ENCODE assay signal across 8 mouse cellular contexts in the genomic region with DNA sequence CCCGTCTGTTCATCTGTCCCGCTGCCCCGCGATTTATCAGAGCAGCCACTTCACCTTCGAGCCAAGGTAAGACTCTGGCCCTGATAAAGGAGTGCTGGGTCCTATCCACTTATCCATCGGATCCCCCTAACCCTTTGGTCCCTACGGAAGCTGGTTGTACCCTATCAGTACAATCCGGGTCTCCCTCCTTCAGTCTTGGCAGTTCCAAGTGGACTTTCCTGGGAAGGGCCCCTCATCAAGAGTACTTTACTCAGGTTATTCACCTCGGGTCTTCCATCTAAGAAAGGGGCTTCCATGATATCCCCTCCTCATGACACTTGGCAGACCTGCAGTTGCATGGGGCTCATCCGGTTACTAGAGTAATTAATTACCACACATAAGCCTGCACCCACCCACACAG. TPM values are rescaled to one million over a fixed set of nuclear protein-coding genes. Genes with fewer than 3 reads are reported as not detected.
DNase-seq lines count a peak whose midpoint lies in the region; ATAC-seq and TF ChIP-seq lines count a peak whose summit lies in the region.

No protein-coding gene starts in this region.

- peak overlapping the region; percentile 87 for H3K27ac ChIP-seq in left cerebral cortex, adult 2 months
- no peak overlapping the region for H3K27ac ChIP-seq in embryonic fibroblast, embryonic 13.5 days (ENCODE audit: insufficient read depth, low read length)
- H3K27ac ChIP-seq in intestine, embryonic 15.5 days: no peak overlapping the region
- peak overlapping the region; percentile 64 for H3K27ac ChIP-seq in neural tube, embryonic 13.5 days (replicated peaks)

- H3K4me2 ChIP-seq in intestine, embryonic 15.5 days (replicated peaks): peak overlapping the region; percentile 88
- peak overlapping the region; percentile 66 for H3K4me2 ChIP-seq in neural tube, embryonic 13.5 days

- TF ChIP-seq POLR2A in embryonic fibroblast, embryonic 13.5 days (IDR thresholded peaks at IDR 0.05; ENCODE audit: low read depth, low read length): no peak

- intact Hi-C loops in left cerebral cortex, adult 2 months (cut with DNase I): no loop called here

- no peaks in the 10 kb centered on the region for H3K4me1 ChIP-seq in embryonic fibroblast, embryonic 13.5 days (ENCODE audit: control insufficient read depth, insufficient read depth, low read length)
- H3K4me1 ChIP-seq in intestine, embryonic 15.5 days (replicated peaks): peaks cover 14% of the 10 kb centered on the region; the same call in 1 of the 2 replicates
- H3K4me1 ChIP-seq in neural tube, embryonic 13.5 days (replicated peaks): peaks cover 41% of the 10 kb centered on the region

- no peak for DNase-seq in left cerebral cortex, adult 2 months (ENCODE audit: extremely low spot score in 1 of 2, low spot score in 2 of 2)
- no peak for DNase-seq in left cerebral cortex, adult 18-20 months (ENCODE audit: low spot score in 2 of 2)
- DNase-seq in adrenal gland, postnatal 25 days: no peak
- DNase-seq in T-cell, adult 2 months (ENCODE audit: low spot score): no peak
- DNase-seq in urinary bladder, postnatal 25 days (ENCODE audit: low spot score): no peak

- no peaks in the 10 kb centered on the region for H3K9me3 ChIP-seq in intestine, embryonic 15.5 days
- H3K9me3 ChIP-seq in neural tube, embryonic 13.5 days: no peaks in the 10 kb centered on the region

- no peak for TF ChIP-seq CTCF in left cerebral cortex, adult 2 months (IDR thresholded peaks at IDR 0.05)
- TF ChIP-seq CTCF in embryonic fibroblast, embryonic 13.5 days (IDR thresholded peaks at IDR 0.05; ENCODE audit: borderline replicate concordance, insufficient read depth, low read length): no peak

- peak overlapping the region; percentile 5; the same call in 1 of the 2 replicates for H3K9ac ChIP-seq in intestine, embryonic 15.5 days
- peak overlapping the region; percentile 61; the same call in 1 of the 2 replicates for H3K9ac ChIP-seq in neural tube, embryonic 13.5 days

- peak; percentile 15; the same call in 1 of the 2 replicates for ATAC-seq in intestine, embryonic 15.5 days
- ATAC-seq in neural tube, embryonic 13.5 days (ENCODE audit: low read depth): peak; percentile 1; the same call in 1 of the 2 replicates

- WGBS in intestine, embryonic 15.5 days: 15% methylated on average over 10 of the region's 10 CpGs
- 19% methylated on average over 10 of the region's 10 CpGs for WGBS in neural tube, embryonic 13.5 days

- H3K4me3 ChIP-seq in left cerebral cortex, adult 2 months: peak overlapping the region; percentile 44
- H3K4me3 ChIP-seq in embryonic fibroblast, embryonic 13.5 days (ENCODE audit: insufficient read depth, low read length): peak overlapping the region; percentile 35; the same call in 1 of the 2 replicates
- H3K4me3 ChIP-seq in intestine, embryonic 15.5 days (replicated peaks): peak overlapping the region; percentile 45
- H3K4me3 ChIP-seq in neural tube, embryonic 13.5 days: peak overlapping the region; percentile 48

- H3K36me3 ChIP-seq in intestine, embryonic 15.5 days: no peaks in the 10 kb centered on the region
- H3K36me3 ChIP-seq in neural tube, embryonic 13.5 days: no peaks in the 10 kb centered on the region

- peaks cover 31% of the 10 kb centered on the region for H3K27me3 ChIP-seq in intestine, embryonic 15.5 days (replicated peaks)
- peaks cover 17% of the 10 kb centered on the region for H3K27me3 ChIP-seq in neural tube, embryonic 13.5 days

RNA-seq across cellular contexts. Expression of a gene that starts 0.4 kb away (rescaled TPM):
- 100 to 1,000 TPM in 1 of 2 experiments, 10 to 100 TPM in 1; 86.5 to 108 TPM for total RNA-seq in left cerebral cortex, adult 2 months (2021)
- total RNA-seq in left cerebral cortex, adult 18-20 months (2021): 10 to 100 TPM; 67.5 to 87.1 TPM
- 0.08 and 0.91 TPM in 2 replicates for polyA plus RNA-seq in embryonic fibroblast, embryonic 13.5 days (2011; ENCODE audit: insufficient read length, low read depth, missing spikeins)
- 0.08 TPM in 2 replicates for polyA plus RNA-seq in intestine, embryonic 15.5 days (2015; fragmentation: Nextera tagmentation; extraction: Ambion mirVana)
- 1.9 and 2.0 TPM in 2 replicates for polyA plus RNA-seq in neural tube, embryonic 13.5 days (2015; fragmentation: Nextera tagmentation; extraction: Ambion mirVana)
- total RNA-seq in adrenal gland, postnatal 25 days (2021): 0.39 and 0.48 TPM in 2 replicates

RNA-seq across cellular contexts. Expression of a gene that starts 12.3 kb away (rescaled TPM):
- total RNA-seq in left cerebral cortex, adult 2 months (2021): 100 to 1,000 TPM; 137 to 138 TPM
- 100 to 1,000 TPM; 132 to 133 TPM for total RNA-seq in left cerebral cortex, adult 18-20 months (2021)
- polyA plus RNA-seq in embryonic fibroblast, embryonic 13.5 days (2011; ENCODE audit: insufficient read length, low read depth, missing spikeins): not detected in 2 replicates
- polyA plus RNA-seq in intestine, embryonic 15.5 days (2015; fragmentation: Nextera tagmentation; extraction: Ambion mirVana): 0.08 TPM in 1 of 2 replicates, not detected in the other
- 1.5 and 2.1 TPM in 2 replicates for polyA plus RNA-seq in neural tube, embryonic 13.5 days (2015; fragmentation: Nextera tagmentation; extraction: Ambion mirVana)
- total RNA-seq in adrenal gland, postnatal 25 days (2021): 0.18 TPM in 1 of 2 replicates, not detected in the other

RNA-seq across cellular contexts. Expression of a gene that starts 35.0 kb away (rescaled TPM):
- 1 to 10 TPM; 9.3 to 9.8 TPM for total RNA-seq in left cerebral cortex, adult 2 months (2021)
- total RNA-seq in left cerebral cortex, adult 18-20 months (2021): 1 to 10 TPM; 7.9 to 8.6 TPM
- polyA plus RNA-seq in embryonic fibroblast, embryonic 13.5 days (2011; ENCODE audit: insufficient read length, low read depth, missing spikeins): 11.5 and 12.9 TPM in 2 replicates
- 6.3 and 6.4 TPM in 2 replicates for polyA plus RNA-seq in intestine, embryonic 15.5 days (2015; fragmentation: Nextera tagmentation; extraction: Ambion mirVana)
- 5.1 and 5.7 TPM in 2 replicates for polyA plus RNA-seq in neural tube, embryonic 13.5 days (2015; fragmentation: Nextera tagmentation; extraction: Ambion mirVana)
- 11.8 and 13.1 TPM in 2 replicates for total RNA-seq in adrenal gland, postnatal 25 days (2021)

RNA-seq across cellular contexts. Expression of a gene that starts 43.5 kb away (rescaled TPM):
- 100 to 1,000 TPM; 628 to 676 TPM for total RNA-seq in left cerebral cortex, adult 2 months (2021)
- total RNA-seq in left cerebral cortex, adult 18-20 months (2021): 100 to 1,000 TPM; 588 to 687 TPM
- polyA plus RNA-seq in embryonic fibroblast, embryonic 13.5 days (2011; ENCODE audit: insufficient read length, low read depth, missing spikeins): 0.39 TPM in 1 of 2 replicates, not detected in the other
- 3.3 TPM in 2 replicates for polyA plus RNA-seq in intestine, embryonic 15.5 days (2015; fragmentation: Nextera tagmentation; extraction: Ambion mirVana)
- 38.6 and 40.0 TPM in 2 replicates for polyA plus RNA-seq in neural tube, embryonic 13.5 days (2015; fragmentation: Nextera tagmentation; extraction: Ambion mirVana)
- 110 and 122 TPM in 2 replicates for total RNA-seq in adrenal gland, postnatal 25 days (2021)

Comparison
In these comparisons a context has a peak if more than half of its experiments do, and no peak if none do; other contexts are left out.
1. H3K27ac ChIP-seq: peak in left cerebral cortex, adult 2 months (single experiment) and neural tube, embryonic 13.5 days (single experiment); none in embryonic fibroblast, embryonic 13.5 days (single experiment) and intestine, embryonic 15.5 days (single experiment).
2. RNA of a gene that starts 0.4 kb away (total RNA-seq): 86.5 to 108 TPM in left cerebral cortex, adult 2 months and 67.5 to 87.1 TPM in left cerebral cortex, adult 18-20 months; 0.39 to 0.48 TPM in adrenal gland, postnatal 25 days; every median in the first group is over 10 times any median in the second.
3. RNA of a gene that starts 12.3 kb away (total RNA-seq): 137 to 138 TPM in left cerebral cortex, adult 2 months and 132 to 133 TPM in left cerebral cortex, adult 18-20 months; 0.18 TPM in adrenal gland, postnatal 25 days; every median in the first group is over 100 times any median in the second.
4. Peak in every context shown above with its lines, with median percentiles within 50 percentile points of each other: H3K4me3 ChIP-seq.